Mouse (Mus musculus) hindbrain, embryonic 11.5 days (tissue): ENCODE measurements around the gene Lsamp. TPM values are rescaled to one million over a fixed set of nuclear protein-coding genes. Genes with fewer than 3 reads are reported as not detected.

ENCODE experiments used
- ATAC-seq: fragments of 200-750 bp; cut with Nextera tagmentation; 2 replicates; pipeline ENCODE4 v1.8.0; 2017; ENCODE audit warnings: mild to moderate bottlenecking, moderate TSS enrichment, moderate library complexity; ENCODE audit not compliant: low FRiP score
- DNase-seq: peaks from one replicate; pipeline ENCODE4 v3.0.0-alpha.2; 2015; ENCODE audit warnings: low spot score
- H3K27ac ChIP-seq: fragments of 300-500 bp; sonication (generic); 2 replicates; pipeline ENCODE4 v1.5.1; 2014; ENCODE audit warnings: mild to moderate bottlenecking, low read depth, low read length
- H3K27me3 ChIP-seq: fragments of 300-500 bp; sonication (generic); 2 replicates; pipeline ENCODE4 v1.6.1; 2014; ENCODE audit warnings: mild to moderate bottlenecking, low read length, moderate library complexity, mixed read lengths; ENCODE audit not compliant: control insufficient read depth, insufficient read depth
- H3K36me3 ChIP-seq: fragments of 300-500 bp; sonication (generic); 2 replicates; pipeline ENCODE4 v1.6.1; 2014; ENCODE audit warnings: mild to moderate bottlenecking, low read length, moderate library complexity, mixed read lengths; ENCODE audit not compliant: control insufficient read depth, insufficient read depth
- H3K4me1 ChIP-seq: fragments of 300-500 bp; sonication (generic); replicated peaks from 2 replicates; pipeline ENCODE4 v1.6.1; 2014; ENCODE audit warnings: low read length, mixed read lengths; ENCODE audit not compliant: control insufficient read depth, insufficient read depth
- H3K4me2 ChIP-seq: fragments of 300-500 bp; sonication (generic); replicated peaks from 2 replicates; pipeline ENCODE4 v1.6.1; 2014; ENCODE audit warnings: mild to moderate bottlenecking, low read depth, low read length
- H3K4me3 ChIP-seq: fragments of 300-500 bp; sonication (generic); 2 replicates; pipeline ENCODE4 v1.5.1; 2014; ENCODE audit warnings: low read depth, low read length
- H3K9ac ChIP-seq: fragments of 300-500 bp; sonication (generic); 2 replicates; pipeline ENCODE4 v1.6.1; 2014; ENCODE audit warnings: low read depth, low read length
- H3K9me3 ChIP-seq: fragments of 300-500 bp; sonication (generic); 2 replicates; pipeline ENCODE4 v1.6.1; 2016; ENCODE audit warnings: low read length; ENCODE audit not compliant: control insufficient read depth
- WGBS: fragments of 180-500 bp; shearing (Covaris S2); extraction: QIAGEN DNeasy Blood & Tissue Kit; methylation state at CpG from one replicate; pipeline ENCODE4 v1.1.7; 2014; 5-methylcytosine and 5-hydroxymethylcytosine counted together
- polyA plus RNA-seq: library from polyadenylated mRNA; unstranded; fragments of >200 nt; fragmentation: Nextera tagmentation; extraction: Ambion mirVana; gene quantifications from 2 replicates; pipeline ENCODE4 v1.2.1, GENCODE M21; 2014

The Lsamp gene
- polyA plus RNA-seq, 1 experiment from 2014 or later = 16.3 TPM

- H3K27ac ChIP-seq = no peak overlapping the region
- no peak overlapping the region for H3K4me3 ChIP-seq
- no peaks in the 10 kb centered on the region for H3K36me3 ChIP-seq
- no peaks in the 10 kb centered on the region for H3K27me3 ChIP-seq
- 86% methylated on average over 1 of the region's 1 CpGs for WGBS
- H3K4me2 ChIP-seq = no peak overlapping the region
- DNase-seq = no peak
- no peaks in the 10 kb centered on the region for H3K9me3 ChIP-seq
- H3K9ac ChIP-seq = no peak overlapping the region
- ATAC-seq = no peak
- no peaks in the 10 kb centered on the region for H3K4me1 ChIP-seq
Observed at GRCm38 (mm10) chr16:40036719-40037118, 52.6 kb downstream of the Lsamp start.

GRCm38 (mm10) chr16:40059546-40059945 lies 75.4 kb downstream of the Lsamp start:
- H3K4me1 ChIP-seq = no peaks in the 10 kb centered on the region
- no peak for DNase-seq
- no peak overlapping the region for H3K9ac ChIP-seq
- WGBS = 57% methylated on average over 2 of the region's 2 CpGs
- H3K9me3 ChIP-seq = no peaks in the 10 kb centered on the region
- H3K36me3 ChIP-seq = no peaks in the 10 kb centered on the region
- no peak overlapping the region for H3K4me2 ChIP-seq
- H3K27ac ChIP-seq = no peak overlapping the region
- ATAC-seq = no peak
- no peaks in the 10 kb centered on the region for H3K27me3 ChIP-seq
- H3K4me3 ChIP-seq = no peak overlapping the region

DNA sequence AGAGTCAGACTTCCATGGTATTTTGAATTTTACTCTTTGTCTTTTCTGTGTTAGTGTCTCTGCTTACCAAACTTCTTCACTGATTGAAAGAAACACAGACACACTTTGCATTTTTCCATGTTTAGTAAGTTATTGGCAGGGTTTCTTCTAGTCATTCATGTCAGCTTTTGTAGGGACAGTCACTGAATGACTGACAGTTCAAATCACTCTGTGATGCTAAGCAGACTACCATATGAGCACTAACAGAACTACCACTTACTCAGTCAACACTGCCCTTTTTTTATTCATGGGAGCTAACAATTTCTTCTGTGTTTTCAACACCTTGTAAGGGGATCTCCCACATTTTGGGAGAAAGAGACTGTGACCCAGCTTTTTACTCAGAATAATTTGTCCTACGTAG lies 75.8 kb downstream of the Lsamp start:
- ATAC-seq (no peak), DNase-seq (no peak)
- Histone ChIP-seq H3K27ac (no peak overlapping the region), H3K36me3 (no peaks in the 10 kb centered on the region), H3K9ac (no peak overlapping the region), H3K9me3 (no peaks in the 10 kb centered on the region), H3K27me3 (no peaks in the 10 kb centered on the region), H3K4me3 (no peak overlapping the region), H3K4me2 (no peak overlapping the region), H3K4me1 (no peaks in the 10 kb centered on the region)
- 80% methylated on average over 1 of the region's 1 CpGs for WGBS

- Histone ChIP-seq H3K36me3 (no peaks in the 10 kb centered on the region), H3K27ac (no peak overlapping the region), H3K27me3 (no peaks in the 10 kb centered on the region), H3K4me2 (no peak overlapping the region), H3K9me3 (no peaks in the 10 kb centered on the region), H3K9ac (no peak overlapping the region), H3K4me3 (no peak overlapping the region), H3K4me1 (no peaks in the 10 kb centered on the region)
- 74% methylated on average over 2 of the region's 2 CpGs for WGBS
- no peak for ATAC-seq
- DNase-seq = no peak
Observed at GRCm38 (mm10) chr16:40060491-40060890, 76.3 kb downstream of the Lsamp start.

DNA sequence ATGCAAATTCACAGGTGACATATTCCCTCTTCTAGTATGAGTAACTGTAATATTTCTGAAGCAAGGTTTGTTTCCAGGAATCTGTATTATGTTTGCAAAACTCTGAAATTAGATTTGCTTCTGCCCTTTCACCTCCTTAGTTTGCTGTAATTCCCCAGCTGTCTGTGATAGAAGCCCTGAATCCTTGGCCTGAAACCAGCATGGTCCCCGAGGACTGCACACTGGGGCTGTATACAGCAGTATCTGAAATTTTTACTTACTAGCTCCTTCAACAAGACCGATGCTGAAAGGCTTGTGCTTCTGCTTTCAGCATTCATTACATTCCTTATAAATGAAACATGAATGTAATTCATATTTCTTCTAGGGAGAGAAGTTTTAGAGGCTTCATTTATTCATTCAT lies 91.4 kb downstream of the Lsamp start:
- ATAC-seq = no peak
- H3K27ac ChIP-seq = no peak overlapping the region
- no peaks in the 10 kb centered on the region for H3K27me3 ChIP-seq
- no peak overlapping the region for H3K4me3 ChIP-seq
- H3K4me1 ChIP-seq = no peaks in the 10 kb centered on the region
- no peak for DNase-seq
- no peak overlapping the region for H3K4me2 ChIP-seq
- WGBS = 79% methylated on average over 2 of the region's 2 CpGs
- H3K9me3 ChIP-seq = no peaks in the 10 kb centered on the region
- no peaks in the 10 kb centered on the region for H3K36me3 ChIP-seq
- H3K9ac ChIP-seq = no peak overlapping the region

GRCm38 (mm10) chr16:40080224-40080623 lies 96.1 kb downstream of the Lsamp start:
- Histone ChIP-seq H3K27ac (no peak overlapping the region), H3K27me3 (no peaks in the 10 kb centered on the region), H3K4me1 (no peaks in the 10 kb centered on the region), H3K4me2 (no peak overlapping the region), H3K4me3 (no peak overlapping the region), H3K9me3 (no peaks in the 10 kb centered on the region), H3K36me3 (no peaks in the 10 kb centered on the region), H3K9ac (no peak overlapping the region)
- ATAC-seq (peak; percentile 33; the same call in 1 of the 2 replicates), DNase-seq (peak; percentile 56)
- 77% methylated on average over 3 of the region's 3 CpGs for WGBS

- no peak for ATAC-seq
- Histone ChIP-seq H3K4me3 (no peak overlapping the region), H3K4me1 (no peaks in the 10 kb centered on the region), H3K27me3 (no peaks in the 10 kb centered on the region), H3K9ac (no peak overlapping the region), H3K4me2 (no peak overlapping the region), H3K9me3 (no peaks in the 10 kb centered on the region), H3K27ac (no peak overlapping the region), H3K36me3 (no peaks in the 10 kb centered on the region)
- WGBS = 60% methylated on average over 4 of the region's 4 CpGs
- DNase-seq = no peak
Observed at GRCm38 (mm10) chr16:40104329-40104728, 120.2 kb downstream of the Lsamp start.

GRCm38 (mm10) chr16:40182918-40183317 lies 198.8 kb downstream of the Lsamp start:
- H3K4me3 ChIP-seq = no peak overlapping the region
- H3K9me3 ChIP-seq = no peaks in the 10 kb centered on the region
- peak; percentile 24 for DNase-seq
- no peak overlapping the region for H3K27ac ChIP-seq
- no peak overlapping the region for H3K4me2 ChIP-seq
- no peaks in the 10 kb centered on the region for H3K36me3 ChIP-seq
- H3K4me1 ChIP-seq = no peaks in the 10 kb centered on the region
- H3K9ac ChIP-seq = no peak overlapping the region
- H3K27me3 ChIP-seq = no peaks in the 10 kb centered on the region
- 30% methylated on average over 1 of the region's 1 CpGs for WGBS
- peak; percentile 77 for ATAC-seq

GRCm38 (mm10) chr16:40187987-40188590 lies 203.9 kb downstream of the Lsamp start:
- Histone ChIP-seq H3K4me1 (no peaks in the 10 kb centered on the region), H3K4me2 (no peak overlapping the region), H3K27ac (no peak overlapping the region), H3K36me3 (no peaks in the 10 kb centered on the region), H3K4me3 (no peak overlapping the region), H3K27me3 (no peaks in the 10 kb centered on the region), H3K9me3 (no peaks in the 10 kb centered on the region), H3K9ac (no peak overlapping the region)
- DNase-seq (no peak), ATAC-seq (no peak)
- WGBS = 66% methylated on average over 4 of the region's 4 CpGs
